Mouse (Mus musculus): ENCODE measurements at regions not wholly inside any gene's neighbourhood (a gene's known extent, or its start where the extent isn't known, plus 50 kb on each side); places are given as distances from the start of the nearest gene placed in this dataset.
A peak's percentile ranks its signal among the peaks of the same experiment; 100 is the strongest.
"Not testable (repeated sequence)": the region's sequence is repeated elsewhere in the genome, so short reads cannot be mapped to it uniquely, and the experiment has no call there.

DNA sequence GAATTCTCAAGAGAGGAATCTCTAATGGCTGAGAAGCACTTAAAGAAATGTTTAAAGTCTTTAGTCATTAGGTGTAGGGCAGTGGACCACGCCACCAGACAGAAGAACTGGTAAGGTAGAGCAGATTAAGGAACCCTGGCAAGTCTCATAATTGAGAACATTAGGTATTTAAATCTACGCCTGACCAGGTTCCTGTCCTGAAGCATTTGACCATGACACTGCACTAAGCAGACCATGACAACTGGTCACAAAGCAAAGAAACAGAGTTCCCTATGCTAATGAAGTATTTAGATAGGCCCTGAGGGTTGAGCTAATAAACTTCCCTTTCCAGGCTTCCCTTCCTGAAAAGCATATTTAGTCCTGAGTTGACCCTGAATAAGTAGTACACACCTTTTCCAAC, 562.3 kb downstream of the Cdh11 start:
- no peak for DNase-seq (ENCODE audit: inconsistent age in 2 of 2, low spot score in 1 of 2)

DNA sequence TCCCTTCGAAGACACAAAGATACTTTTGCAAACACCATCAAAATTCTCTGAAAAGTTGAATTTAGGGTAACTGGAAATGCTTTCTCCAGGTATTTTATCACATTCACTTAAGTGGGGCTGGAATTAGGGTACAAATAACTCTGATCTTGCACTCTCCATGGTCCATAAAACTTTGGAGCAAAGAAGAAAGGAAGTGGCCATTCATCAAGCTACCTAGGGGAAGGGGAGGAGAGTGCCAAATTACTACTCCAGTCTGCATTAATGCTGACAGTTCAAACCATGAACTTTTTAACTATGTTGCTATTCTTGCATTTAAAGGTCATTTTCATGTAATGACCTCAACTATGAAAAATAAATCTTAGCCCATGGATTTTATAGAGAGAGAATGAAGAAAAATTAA, 579.8 kb downstream of the Cdh11 start:
- DNase-seq (ENCODE audit: inconsistent age in 2 of 2, low spot score in 1 of 2) = no peak

DNA sequence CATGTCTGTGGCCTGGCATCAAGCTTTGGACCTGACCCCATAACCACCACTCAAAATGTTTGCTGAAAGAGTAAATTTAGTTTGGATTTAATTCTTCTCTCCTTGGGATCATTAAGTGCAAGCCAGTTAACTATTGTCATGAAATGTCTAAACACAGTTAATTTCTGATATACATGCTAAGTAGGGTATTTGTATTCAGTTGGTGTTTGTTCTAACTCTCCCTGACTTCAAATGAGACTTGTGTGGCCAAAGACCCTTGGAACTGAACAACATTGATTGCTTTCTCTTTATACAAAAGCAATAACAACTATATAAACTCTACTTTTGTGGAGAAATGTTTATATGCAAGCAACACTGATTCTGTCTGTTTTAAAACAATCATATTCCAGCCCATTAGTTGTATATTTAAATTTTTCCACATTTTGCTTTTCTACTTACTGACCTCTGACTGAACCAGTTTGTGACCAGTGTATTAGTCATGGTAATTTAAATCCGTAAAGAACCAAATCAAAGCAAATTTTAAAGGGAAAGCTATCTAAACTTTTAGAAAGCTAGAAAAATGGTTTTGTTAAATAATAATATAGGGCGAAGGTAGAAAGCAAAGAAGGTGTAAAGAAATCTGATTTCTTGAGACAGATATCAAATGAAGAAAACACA, 625.8 kb downstream of the Cdh11 start:
- no peak for DNase-seq (ENCODE audit: inconsistent age in 2 of 2, low spot score in 1 of 2)

DNA sequence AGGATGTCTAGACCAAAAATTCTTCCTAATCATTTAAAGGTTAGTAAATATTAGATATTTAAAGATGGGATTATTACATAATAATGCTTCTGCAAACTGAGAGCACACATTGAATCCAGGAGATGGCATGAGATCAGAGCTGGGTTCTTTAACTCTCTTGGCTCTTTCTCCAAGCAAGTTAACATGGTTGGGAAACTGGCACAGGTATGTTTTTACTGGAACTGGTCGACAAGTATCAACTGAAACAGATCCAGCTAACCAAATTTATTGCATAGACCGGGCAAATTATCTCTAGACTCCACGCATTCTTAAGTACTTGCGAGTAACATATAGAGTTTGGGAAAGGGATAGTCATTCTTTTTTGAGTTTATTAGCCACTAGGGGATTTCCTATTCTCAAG, 666.8 kb downstream of the Cdh11 start:
- DNase-seq (ENCODE audit: inconsistent age in 2 of 2, low spot score in 1 of 2) = no peak

DNA sequence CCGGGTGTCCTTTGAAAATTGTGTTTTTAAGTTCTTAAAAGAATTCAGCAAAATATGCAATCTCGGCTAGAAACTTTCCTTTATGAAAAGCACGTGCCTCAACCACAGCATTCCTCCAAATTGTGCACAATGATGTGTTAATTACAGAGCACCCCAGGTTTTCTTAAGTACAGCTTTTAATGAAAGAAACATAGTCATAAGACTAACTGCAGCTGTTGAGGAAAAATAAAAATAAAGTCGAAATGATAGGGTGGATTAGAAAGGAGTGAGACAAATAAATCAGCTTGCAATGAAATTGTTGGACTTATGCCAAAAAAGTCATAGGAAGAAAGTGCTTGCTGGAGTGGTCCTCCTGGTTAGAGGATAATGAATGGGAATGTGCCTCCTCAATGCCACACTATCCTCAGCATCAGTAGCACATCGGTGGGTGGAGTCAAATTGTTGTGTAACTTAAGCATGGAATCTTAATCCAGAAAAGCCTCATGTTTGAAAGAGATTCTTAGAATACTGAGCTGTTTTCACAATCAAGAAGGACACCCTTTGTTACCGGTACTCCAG, 668.5 kb downstream of the Cdh11 start:
- no peak for DNase-seq (ENCODE audit: inconsistent age in 2 of 2, low spot score in 1 of 2)

DNA sequence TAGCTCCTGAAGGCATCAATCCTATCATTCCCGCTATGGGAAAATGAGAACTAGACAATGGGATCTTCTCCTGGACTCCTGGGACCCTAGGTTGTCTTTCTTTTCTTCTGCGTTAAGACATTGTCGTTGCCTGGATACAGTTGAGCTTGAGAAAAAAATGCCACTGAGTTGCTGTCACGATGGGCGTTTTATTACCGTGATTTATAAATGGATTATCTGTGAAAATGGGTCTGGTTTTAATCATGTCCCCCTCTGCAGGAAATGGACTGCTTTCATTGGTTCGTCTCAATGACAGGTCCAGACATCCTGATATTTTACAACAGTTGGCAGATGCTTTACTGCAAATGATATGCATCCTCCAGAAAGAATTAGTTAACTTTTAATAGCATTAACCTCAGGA, 681.7 kb downstream of the Cdh11 start:
- no peak for DNase-seq (ENCODE audit: inconsistent age in 2 of 2, low spot score in 1 of 2)

DNA sequence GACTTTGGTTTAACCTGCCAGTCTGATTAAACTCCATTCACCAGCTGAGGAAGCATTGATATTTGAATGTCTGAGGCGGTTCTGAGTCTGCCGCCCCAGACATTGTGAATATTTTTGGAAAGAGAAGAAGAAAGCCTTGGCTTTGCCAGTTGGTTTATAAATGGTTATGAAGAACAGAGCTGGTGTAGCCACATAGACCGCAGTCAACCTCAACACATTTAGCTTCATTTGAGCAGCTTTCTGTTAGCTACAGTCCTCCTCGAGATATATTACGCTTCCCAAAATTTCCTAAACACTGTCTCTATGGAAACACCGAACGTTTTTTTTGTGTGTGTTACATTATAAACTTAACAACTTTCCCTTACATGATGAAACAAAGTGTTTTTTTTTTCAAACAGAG, 688.7 kb downstream of the Cdh11 start:
- no peak for DNase-seq (ENCODE audit: inconsistent age in 2 of 2, low spot score in 1 of 2)

DNA sequence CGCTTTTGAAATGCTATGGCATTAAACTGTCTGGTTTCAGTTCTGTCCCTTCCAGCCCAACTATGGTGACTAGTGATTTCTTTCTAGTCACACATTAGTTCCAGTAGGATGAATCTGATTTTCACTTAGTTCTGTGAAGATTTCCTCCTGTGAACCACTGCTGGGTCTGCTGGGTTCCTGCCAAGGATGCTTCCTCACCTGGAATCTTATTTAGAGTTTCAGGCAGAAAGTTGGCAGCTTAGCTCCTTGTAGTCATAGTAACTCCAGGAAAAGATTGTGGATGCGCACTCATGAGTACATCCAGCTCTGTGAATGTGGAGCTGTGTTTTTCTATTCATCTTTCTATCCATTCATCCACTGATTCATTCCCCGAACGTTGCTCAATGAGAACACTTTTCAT, 699.5 kb downstream of the Cdh11 start:
- no peak for DNase-seq (ENCODE audit: inconsistent age in 2 of 2, low spot score in 1 of 2)

DNA sequence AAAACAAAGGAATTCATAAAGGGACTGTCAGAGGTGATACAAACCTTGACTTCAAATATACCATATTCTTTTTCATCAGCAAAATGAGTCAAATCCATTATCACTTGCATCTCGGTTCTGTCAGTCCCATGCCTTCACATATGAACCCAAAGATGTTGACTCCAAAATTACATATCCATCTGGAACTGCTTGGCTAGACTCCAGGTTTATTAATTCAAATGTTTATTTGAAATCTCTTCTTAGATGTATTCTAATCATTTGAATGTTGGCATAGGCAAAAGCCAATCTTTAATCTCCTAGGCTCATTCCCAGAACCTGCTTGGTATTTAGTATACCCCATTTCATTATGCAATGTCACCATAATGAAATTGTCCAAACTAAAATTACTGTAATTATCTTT, 709.8 kb downstream of the Cdh11 start:
- DNase-seq (ENCODE audit: inconsistent age in 2 of 2, low spot score in 1 of 2) = no peak

DNA sequence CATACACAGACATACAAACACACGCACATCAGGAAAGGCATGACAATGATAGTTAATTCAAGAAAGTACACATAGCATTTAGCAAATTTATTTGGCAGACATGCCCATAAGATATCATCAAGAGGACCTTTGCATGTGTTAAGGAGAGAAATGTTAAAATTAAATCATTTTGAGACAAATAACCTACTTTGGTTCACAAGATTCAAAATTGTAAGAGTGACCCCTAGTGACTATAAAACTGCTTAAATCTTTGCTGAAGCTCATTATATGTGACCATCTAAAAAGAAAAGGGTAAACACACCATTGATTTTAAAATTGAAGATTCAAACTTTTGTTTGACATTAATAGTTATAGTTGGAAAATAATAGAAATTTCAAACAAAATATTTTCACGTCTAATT, 721.3 kb downstream of the Cdh11 start:
- DNase-seq (ENCODE audit: inconsistent age in 2 of 2, low spot score in 1 of 2) = no peak

DNA sequence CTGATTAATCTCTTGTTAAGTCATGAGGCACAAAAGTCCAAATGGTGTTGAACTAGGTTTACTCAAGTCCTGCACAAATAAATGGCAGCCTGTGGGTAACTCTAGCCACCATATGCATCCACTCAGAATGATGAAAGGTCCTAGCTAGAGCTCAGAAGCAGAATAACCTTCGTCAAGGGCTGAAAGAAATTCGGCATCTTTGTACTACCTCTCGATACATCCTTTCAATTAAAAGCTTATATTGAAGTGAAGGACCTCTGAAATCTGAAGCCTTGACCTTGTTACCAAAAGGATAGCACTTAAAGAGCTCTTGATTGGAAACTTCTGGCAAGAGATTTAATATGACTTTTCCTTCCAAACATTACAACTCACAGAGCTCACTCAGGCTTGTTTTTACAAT, 732.0 kb downstream of the Cdh11 start:
- no peak for DNase-seq (ENCODE audit: inconsistent age in 2 of 2, low spot score in 1 of 2)

DNA sequence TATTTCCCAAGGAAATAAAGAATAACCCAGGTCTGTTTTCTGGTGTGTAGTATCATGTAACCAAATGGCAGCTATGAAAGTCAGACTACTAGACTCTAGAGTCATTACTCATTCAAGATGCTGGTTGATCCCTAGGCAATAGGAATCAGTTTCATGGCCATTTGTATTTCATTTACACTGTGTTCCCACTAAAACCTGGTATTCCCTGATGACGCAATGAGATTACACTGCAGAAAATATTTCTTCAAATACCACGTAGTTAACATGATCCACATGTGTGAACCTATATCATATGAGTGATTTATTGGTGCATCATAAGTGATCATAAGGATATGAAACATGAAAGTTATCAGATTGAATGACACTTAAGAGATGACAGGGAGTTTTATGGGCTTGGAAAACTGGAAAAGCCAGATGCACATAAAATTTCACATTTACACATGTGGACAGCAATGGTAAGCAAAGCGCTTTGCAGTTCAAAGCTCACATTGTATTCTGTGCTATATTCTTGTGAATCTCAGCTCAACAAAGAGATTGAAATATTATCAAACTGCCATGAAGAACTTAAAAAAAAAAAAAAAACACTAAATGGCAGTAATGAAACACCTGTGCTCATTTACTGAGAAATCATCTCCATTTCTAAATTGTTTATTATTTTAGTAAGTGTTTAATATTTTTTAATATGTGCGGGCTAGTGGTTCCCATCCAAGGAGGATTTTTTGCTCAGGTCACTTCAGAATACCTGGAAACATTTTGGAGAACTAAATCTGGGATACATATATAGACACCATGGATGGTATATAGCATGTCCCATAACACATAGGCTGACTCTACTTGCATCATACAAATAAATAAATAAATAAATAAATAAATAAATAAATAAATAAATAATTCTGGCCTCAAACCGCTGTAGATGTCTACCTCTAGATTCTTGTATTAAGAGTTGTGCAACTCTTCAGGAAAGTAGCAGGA, 758.2 kb downstream of the Cdh11 start:
- DNase-seq (ENCODE audit: inconsistent age in 2 of 2, low spot score in 1 of 2) = peak in 1 of 2 experiments; percentile 2

DNA sequence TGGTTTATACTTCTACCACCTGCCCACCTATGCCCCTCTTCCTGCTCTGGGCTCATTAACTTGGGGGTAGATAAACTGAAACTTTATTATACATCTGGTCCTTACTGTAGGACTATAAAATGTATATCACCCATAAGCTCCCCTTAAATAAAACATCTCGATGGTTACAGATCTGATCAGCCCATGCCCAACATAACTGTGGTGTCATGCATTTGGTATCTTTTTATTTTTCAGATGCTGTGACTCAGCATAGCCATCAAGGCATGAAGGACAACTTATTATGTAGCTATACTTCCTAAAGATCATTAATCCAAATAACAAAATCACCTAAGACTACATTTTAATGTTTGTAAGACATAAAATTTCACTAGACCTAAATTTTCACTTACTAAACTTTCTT, 761.0 kb downstream of the Cdh11 start:
- peak in 1 of 2 experiments; percentile 2 for DNase-seq (ENCODE audit: inconsistent age in 2 of 2, low spot score in 1 of 2)

DNA sequence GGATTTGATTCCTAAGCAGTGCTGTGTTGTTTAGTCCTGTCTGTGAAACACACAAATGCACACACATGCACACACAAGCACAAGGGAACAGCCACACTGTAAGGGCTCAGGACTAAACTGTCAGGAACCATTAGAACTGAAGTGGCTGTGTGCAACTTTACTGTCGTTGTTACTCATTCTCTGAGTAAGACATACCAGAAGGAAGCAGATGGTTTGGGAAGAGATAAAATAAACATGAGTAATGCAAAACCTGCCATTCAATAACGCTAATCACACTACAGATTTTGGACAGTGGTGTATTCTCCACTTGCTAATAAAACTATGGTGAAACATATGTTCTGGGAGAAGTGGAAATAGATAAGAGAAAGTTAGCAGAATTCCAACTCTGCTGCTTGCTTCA, 767.7 kb downstream of the Cdh11 start:
- DNase-seq (ENCODE audit: inconsistent age in 2 of 2, low spot score in 1 of 2) = peak in 1 of 2 experiments; percentile 4

DNA sequence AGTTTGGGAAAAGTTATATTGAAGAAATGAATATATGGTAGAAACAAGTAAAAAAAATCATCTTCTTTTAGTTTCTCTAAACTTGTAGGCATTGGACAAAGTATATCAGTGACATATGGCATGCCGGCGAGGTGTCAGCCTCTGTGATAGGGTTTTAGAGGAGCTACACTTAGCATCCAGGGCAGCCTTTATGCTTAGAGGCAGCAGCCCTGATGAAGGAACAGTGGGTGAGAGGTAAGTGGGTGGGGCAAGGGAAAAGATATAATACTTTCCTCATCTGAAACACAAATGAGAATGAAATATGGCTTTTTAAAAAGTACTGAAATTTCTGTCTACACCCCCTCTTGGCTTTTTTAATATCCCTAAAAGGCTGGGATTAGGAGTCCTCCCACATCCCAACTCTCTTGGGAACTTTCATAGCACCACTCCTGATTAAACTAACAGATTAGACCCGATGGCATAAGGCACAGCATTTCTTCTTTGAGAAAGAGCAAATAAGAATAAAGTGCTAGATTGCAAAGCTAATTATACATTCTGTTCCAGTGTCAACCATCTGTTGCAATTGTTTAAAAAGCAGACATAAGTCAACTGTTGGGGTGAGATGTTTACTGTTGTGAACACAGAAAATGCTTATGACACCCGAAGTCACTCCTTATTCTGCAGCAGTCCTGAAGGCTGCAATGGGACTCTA, 785.0 kb downstream of the Cdh11 start:
- DNase-seq (ENCODE audit: inconsistent age in 2 of 2, low spot score in 1 of 2) = no peak

DNA sequence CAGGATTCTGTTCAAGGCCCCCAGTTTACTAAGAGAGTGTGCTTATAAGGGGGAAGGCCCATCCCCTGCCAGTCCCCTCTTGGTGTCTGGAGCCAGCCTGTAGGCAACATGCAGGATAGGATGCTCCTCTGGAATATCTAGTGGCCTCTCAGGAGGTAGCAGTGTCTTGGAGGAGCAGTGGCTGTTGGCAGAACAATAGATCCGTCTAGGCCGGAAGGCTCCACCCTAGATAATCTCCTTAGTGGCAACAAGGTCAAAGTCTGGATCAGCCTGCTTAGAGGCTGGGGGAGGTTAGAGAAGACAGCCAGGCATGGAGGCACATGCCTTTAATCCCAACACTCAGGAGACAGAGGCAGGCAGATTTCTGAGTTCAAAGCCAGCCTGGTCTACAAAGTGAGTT, 788.7 kb downstream of the Cdh11 start:
- DNase-seq (ENCODE audit: inconsistent age in 2 of 2, low spot score in 1 of 2) = not testable (repeated sequence)

DNA sequence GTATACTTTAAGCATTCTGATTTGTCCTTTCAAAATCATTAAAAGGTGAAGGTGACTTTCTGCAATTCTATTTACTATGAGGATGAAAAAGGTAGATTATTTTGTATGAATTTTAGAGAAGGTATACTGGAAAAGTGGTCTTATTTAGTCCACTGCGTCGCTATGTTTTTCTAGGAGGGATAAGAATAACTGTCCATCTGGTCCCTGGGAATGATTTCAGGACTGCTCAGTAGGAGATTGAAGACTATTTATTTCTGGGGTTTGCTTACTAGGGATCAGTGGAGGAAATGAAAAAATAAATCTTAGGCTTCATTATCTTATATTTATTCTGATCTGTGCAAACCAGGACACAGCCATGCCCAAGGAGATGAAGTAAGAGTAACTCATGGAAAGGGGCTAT, 828.6 kb downstream of the Cdh11 start:
- DNase-seq (ENCODE audit: inconsistent age in 2 of 2, low spot score in 1 of 2) = no peak

DNA sequence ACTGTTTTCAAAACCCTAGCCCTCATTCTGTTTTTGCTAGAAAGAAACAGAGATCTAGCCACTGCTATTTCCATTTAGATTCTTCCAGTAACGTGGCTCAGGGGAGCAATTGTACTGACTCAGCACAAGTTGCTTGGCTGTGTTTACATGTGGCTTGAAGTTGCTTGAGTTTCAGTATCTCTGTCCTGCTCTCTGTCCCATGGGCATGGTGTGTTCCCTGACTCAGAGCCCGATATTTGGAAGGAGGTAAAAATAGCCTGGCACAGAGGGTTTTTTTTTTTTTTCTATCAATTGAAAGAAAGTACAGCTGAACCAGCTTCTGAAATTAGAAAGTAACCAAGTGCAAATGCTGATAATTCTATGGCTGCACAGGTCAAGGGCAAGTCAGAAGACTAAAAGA, 834.8 kb downstream of the Cdh11 start:
- peak in 1 of 2 experiments; percentile 9 for DNase-seq (ENCODE audit: inconsistent age in 2 of 2, low spot score in 1 of 2)

DNA sequence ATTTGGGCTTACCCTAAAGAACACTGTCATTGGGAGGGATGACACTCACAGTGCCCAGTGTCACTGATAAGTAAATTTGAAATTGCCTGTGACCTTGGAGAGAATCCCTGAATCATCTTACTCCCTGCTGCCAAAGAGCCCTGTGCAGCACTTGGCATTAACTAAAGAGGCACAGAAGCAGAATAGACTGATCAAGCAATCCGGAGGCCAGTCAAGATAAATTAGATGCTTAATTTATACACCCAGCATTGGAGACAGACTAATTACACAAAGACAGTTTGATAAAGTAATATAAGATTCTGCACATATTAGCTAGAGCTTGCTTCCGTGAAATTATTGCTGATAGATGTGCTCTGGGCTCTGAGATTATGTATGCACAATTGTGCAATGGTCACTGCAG, 847.6 kb downstream of the Cdh11 start:
- no peak for DNase-seq (ENCODE audit: inconsistent age in 2 of 2, low spot score in 1 of 2)

DNA sequence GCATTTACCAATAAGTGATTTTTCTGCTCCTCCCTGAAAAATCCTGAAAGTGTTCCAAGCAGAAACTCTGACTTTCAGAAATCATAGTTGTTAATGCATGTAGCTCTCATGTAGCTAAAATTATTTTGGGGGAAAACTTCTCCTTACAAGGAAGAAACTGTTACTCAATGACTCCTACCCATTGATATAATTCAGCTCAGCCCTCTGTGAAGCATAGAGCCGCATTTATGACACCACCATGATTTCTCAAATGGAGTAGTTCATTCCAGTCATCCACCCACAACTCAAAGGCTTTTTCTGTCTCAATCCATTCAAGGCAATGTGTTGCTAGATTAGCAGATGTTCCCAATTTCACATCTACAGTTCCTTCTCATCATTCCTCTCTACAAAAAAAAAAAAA, 871.8 kb downstream of the Cdh11 start:
- DNase-seq (ENCODE audit: inconsistent age in 2 of 2, low spot score in 1 of 2) = no peak

Measured in adrenal gland, adult (tissue).